Mouse (Mus musculus) forebrain, postnatal 0 days (tissue): ENCODE measurements at regions not wholly inside any gene's neighbourhood (a gene's known extent, or its start where the extent isn't known, plus 50 kb on each side); places are given as distances from the start of the nearest gene placed in this dataset.
A peak's percentile ranks its signal among the peaks of the same experiment; 100 is the strongest.

Source experiments
- ATAC-seq: fragments of 200-750 bp; cut with Nextera tagmentation; 2 replicates; pipeline ENCODE4 v1.8.0; 2017; ENCODE audit warnings: mild to moderate bottlenecking, moderate library complexity
- DNase-seq: peaks from one replicate; pipeline ENCODE4 v3.0.0-alpha.2; 2015
- H3K27ac ChIP-seq: fragments of 300-500 bp; sonication (generic); 2 replicates; pipeline ENCODE4 v1.5.1; 2014; ENCODE audit warnings: low read depth, mild to moderate bottlenecking, antibody characterized with exemption, low read length, moderate library complexity, mixed read lengths
- H3K27me3 ChIP-seq: fragments of 300-500 bp; sonication (generic); 2 replicates; pipeline ENCODE4 v1.6.1; 2014; ENCODE audit warnings: mild to moderate bottlenecking, low read length, mixed read lengths; ENCODE audit not compliant: insufficient read depth
- H3K36me3 ChIP-seq: fragments of 300-500 bp; sonication (generic); 2 replicates; pipeline ENCODE4 v1.6.1; 2014; ENCODE audit warnings: mild to moderate bottlenecking, moderate library complexity; ENCODE audit not compliant: insufficient read depth
- H3K4me1 ChIP-seq: fragments of 300-500 bp; sonication (generic); 2 replicates; pipeline ENCODE4 v1.6.1; 2014; ENCODE audit warnings: antibody characterized with exemption; ENCODE audit not compliant: insufficient read depth
- H3K4me2 ChIP-seq: fragments of 300-500 bp; sonication (generic); 2 replicates; pipeline ENCODE4 v1.6.1; 2014; ENCODE audit warnings: low read depth, mild to moderate bottlenecking, moderate library complexity
- H3K4me3 ChIP-seq: fragments of 300-500 bp; sonication (generic); 2 replicates; pipeline ENCODE4 v1.5.1; 2014; ENCODE audit warnings: low read depth, low read length, mixed read lengths
- H3K9ac ChIP-seq: fragments of 300-500 bp; sonication (generic); 2 replicates; pipeline ENCODE4 v1.6.1; 2014; ENCODE audit warnings: mild to moderate bottlenecking
- H3K9me3 ChIP-seq: fragments of 300-500 bp; sonication (generic); 2 replicates; pipeline ENCODE4 v1.6.1; 2016; ENCODE audit warnings: low read length
- CTCF ChIP-seq: sonication (generic); IDR thresholded peaks from 2 replicates; pipeline ENCODE4 v1.5.1; 2016; ENCODE audit warnings: antibody characterized with exemption, control low read depth, low read depth
- WGBS: fragments of 180-500 bp; shearing (Covaris S2); extraction: QIAGEN DNeasy Blood & Tissue Kit; methylation state at CpG from one replicate; pipeline ENCODE4 v1.1.7; 2014; 5-methylcytosine and 5-hydroxymethylcytosine counted together

GRCm38 (mm10) chr16:25615646-25616045 lies 67.9 kb upstream of the Trp63 start:
- ATAC-seq = no peak
- no peak for DNase-seq

DNA sequence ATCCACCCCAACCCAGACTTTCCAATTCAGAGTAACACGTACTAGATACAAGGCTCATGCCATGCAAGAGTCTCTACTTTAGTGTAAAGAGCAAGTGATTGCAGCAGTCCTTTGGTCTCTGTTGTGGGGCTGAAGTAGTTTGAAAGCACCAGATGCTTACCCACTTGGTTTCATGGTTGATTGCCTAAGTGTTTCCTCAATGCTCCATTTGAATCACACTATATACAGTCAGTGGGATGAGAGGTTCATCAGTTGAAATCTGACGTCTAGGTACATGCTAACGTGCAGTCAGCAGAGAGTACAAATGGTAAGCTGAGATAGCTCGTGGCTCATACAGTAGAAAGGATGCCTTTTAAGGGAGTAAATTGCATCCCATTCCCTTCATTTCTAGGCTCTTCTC lies 64.7 kb upstream of the Trp63 start:
- H3K4me3 ChIP-seq = no peak overlapping the region
- 86% methylated on average over 4 of the region's 4 CpGs for WGBS
- no peak for TF ChIP-seq CTCF

More at GRCm38 (mm10) chr16:25615646-25616045, 67.9 kb upstream of the Trp63 start:
- no peak overlapping the region for H3K4me3 ChIP-seq
- no peak overlapping the region for H3K4me2 ChIP-seq
- TF ChIP-seq CTCF = no peak
- no peak overlapping the region for H3K27ac ChIP-seq
- H3K27me3 ChIP-seq = no peaks in the 10 kb centered on the region
- H3K4me1 ChIP-seq = no peaks in the 10 kb centered on the region
- no peaks in the 10 kb centered on the region for H3K9me3 ChIP-seq
- no peak overlapping the region for H3K9ac ChIP-seq
- no peaks in the 10 kb centered on the region for H3K36me3 ChIP-seq

DNA sequence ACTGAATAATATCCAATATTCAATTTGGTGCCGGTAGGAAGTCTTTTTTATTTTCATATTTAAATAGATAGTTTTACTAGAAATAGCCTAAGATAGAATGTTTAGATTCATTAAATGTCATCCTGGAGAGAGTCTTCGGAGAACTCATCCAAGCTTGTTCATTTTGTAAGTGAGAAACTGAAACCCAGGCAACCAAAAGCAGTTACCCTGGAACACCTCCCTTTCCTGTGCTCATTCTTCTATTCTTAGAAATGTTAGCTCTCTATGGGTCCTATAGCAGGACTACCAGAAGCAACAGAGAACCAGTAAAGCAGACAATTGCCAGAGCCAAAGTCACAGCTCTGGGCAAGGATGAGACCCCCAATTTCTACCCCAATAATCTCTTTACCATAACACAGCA lies 60.9 kb upstream of the Trp63 start:
- peak; percentile 29 for DNase-seq
- no peak for TF ChIP-seq CTCF
- H3K36me3 ChIP-seq = no peaks in the 10 kb centered on the region

More for the DNA sequence above, 64.7 kb upstream of the Trp63 start:
- no peak overlapping the region for H3K4me2 ChIP-seq
- no peaks in the 10 kb centered on the region for H3K9me3 ChIP-seq
- no peak overlapping the region for H3K9ac ChIP-seq
- H3K27ac ChIP-seq = no peak overlapping the region
- DNase-seq (no peak), ATAC-seq (no peak)
- H3K4me1 ChIP-seq = no peaks in the 10 kb centered on the region
- no peaks in the 10 kb centered on the region for H3K27me3 ChIP-seq
- no peaks in the 10 kb centered on the region for H3K36me3 ChIP-seq

DNA sequence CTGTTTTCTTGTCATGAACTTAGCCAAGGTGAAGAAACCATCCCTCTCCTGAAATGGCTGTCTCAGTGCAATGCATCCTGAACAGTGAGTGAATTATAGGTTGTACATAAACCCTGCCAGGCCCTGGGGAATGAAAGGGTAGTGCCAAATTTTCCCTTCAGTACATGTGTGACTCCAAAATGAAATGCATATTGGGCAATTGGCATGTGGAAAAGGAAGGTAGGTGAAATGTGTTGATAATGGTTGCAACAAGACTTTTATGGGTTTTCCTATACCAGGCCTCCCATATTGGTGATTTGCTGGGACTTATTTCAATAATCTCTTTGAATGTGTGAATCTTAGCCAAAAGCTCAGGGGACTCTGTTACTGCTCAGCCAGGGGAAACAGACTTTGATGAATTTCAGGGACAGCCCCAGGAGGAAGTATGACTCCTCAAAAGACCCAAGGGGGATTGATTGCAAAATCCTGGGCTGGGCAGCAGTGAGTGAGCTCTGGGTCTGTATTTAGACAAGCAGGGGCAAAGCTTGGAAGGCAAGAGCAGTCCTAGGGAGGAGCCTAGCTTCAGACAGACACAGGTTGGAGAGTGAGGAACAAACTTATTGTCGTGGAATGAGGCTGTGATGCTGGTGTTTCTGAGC lies 59.5 kb upstream of the Trp63 start:
- Histone ChIP-seq H3K27ac (no peak overlapping the region), H3K36me3 (no peaks in the 10 kb centered on the region), H3K9ac (no peak overlapping the region), H3K4me1 (no peaks in the 10 kb centered on the region), H3K9me3 (no peaks in the 10 kb centered on the region), H3K4me2 (no peak overlapping the region), H3K27me3 (no peaks in the 10 kb centered on the region), H3K4me3 (no peak overlapping the region)
- 78% methylated on average over 1 of the region's 1 CpGs for WGBS
- no peak for DNase-seq
- no peak for ATAC-seq
- no peak for TF ChIP-seq CTCF

More for the DNA sequence above, 60.9 kb upstream of the Trp63 start:
- Histone ChIP-seq H3K9me3 (no peaks in the 10 kb centered on the region), H3K4me1 (no peaks in the 10 kb centered on the region), H3K4me2 (no peak overlapping the region), H3K9ac (no peak overlapping the region), H3K27ac (no peak overlapping the region), H3K4me3 (no peak overlapping the region), H3K27me3 (no peaks in the 10 kb centered on the region)
- no peak for ATAC-seq
- WGBS = 51% methylated on average over 2 of the region's 2 CpGs

- H3K4me3 ChIP-seq = no peak overlapping the region
- H3K4me2 ChIP-seq = no peak overlapping the region
- H3K9me3 ChIP-seq = no peaks in the 10 kb centered on the region
- no peaks in the 10 kb centered on the region for H3K27me3 ChIP-seq
- no peaks in the 10 kb centered on the region for H3K36me3 ChIP-seq
- WGBS = 68% methylated on average over 3 of the region's 3 CpGs
- DNase-seq (no peak), ATAC-seq (no peak)
- no peak overlapping the region for H3K27ac ChIP-seq
- H3K9ac ChIP-seq = no peak overlapping the region
- no peaks in the 10 kb centered on the region for H3K4me1 ChIP-seq
- TF ChIP-seq CTCF = no peak
Measured at GRCm38 (mm10) chr16:25629750-25630149, 53.8 kb upstream of the Trp63 start.

- ATAC-seq (peak; percentile 34; the same call in 1 of the 2 replicates), DNase-seq (peak; percentile 3)
- H3K4me3 ChIP-seq = no peak overlapping the region
- no peaks in the 10 kb centered on the region for H3K4me1 ChIP-seq
- WGBS = 57% methylated on average over 6 of the region's 6 CpGs
- TF ChIP-seq CTCF = no peak
- H3K27me3 ChIP-seq = no peaks in the 10 kb centered on the region
- no peak overlapping the region for H3K9ac ChIP-seq
- H3K36me3 ChIP-seq = no peaks in the 10 kb centered on the region
- H3K9me3 ChIP-seq = no peaks in the 10 kb centered on the region
- H3K27ac ChIP-seq = no peak overlapping the region
- H3K4me2 ChIP-seq = no peak overlapping the region
Measured at GRCm38 (mm10) chr16:25631139-25631716, 52.3 kb upstream of the Trp63 start.
